Mouse (Mus musculus) stomach, embryonic 14.5 days (tissue): ENCODE data around the gene Auh. TPM values are rescaled to one million over a fixed set of nuclear protein-coding genes. Genes with fewer than 3 reads are reported as not detected.

ENCODE experiments used
- ATAC-seq: fragments of 200-750 bp; cut with Nextera tagmentation; 2 replicates; pipeline ENCODE4 v1.8.0; 2017; ENCODE audit warnings: low read depth, moderate TSS enrichment; ENCODE audit not compliant: insufficient number of reproducible peaks, insufficient read depth, low FRiP score
- H3K27ac ChIP-seq: fragments of 300-500 bp; sonication (generic); 2 replicates; pipeline ENCODE4 v1.5.1; 2014; ENCODE audit warnings: mild to moderate bottlenecking, low read length, moderate library complexity, mixed read lengths
- H3K27me3 ChIP-seq: fragments of 300-500 bp; sonication (generic); 2 replicates; pipeline ENCODE4 v1.6.1; 2014; ENCODE audit warnings: low read length, control low read depth, mixed read lengths; ENCODE audit not compliant: control insufficient read depth, insufficient read depth
- H3K36me3 ChIP-seq: fragments of 300-500 bp; sonication (generic); 2 replicates; pipeline ENCODE4 v1.6.1; 2014; ENCODE audit warnings: mild to moderate bottlenecking, control low read depth, low read length, moderate library complexity, mixed read lengths; ENCODE audit not compliant: control insufficient read depth, insufficient read depth
- H3K4me1 ChIP-seq: fragments of 300-500 bp; sonication (generic); 2 replicates; pipeline ENCODE4 v1.6.1; 2014; ENCODE audit warnings: low read length, control low read depth, mixed read lengths; ENCODE audit not compliant: control insufficient read depth, insufficient read depth
- H3K4me2 ChIP-seq: fragments of 300-500 bp; sonication (generic); replicated peaks from 2 replicates; pipeline ENCODE4 v1.6.1; 2014; ENCODE audit warnings: low read depth, low read length, control low read depth
- H3K4me3 ChIP-seq: fragments of 300-500 bp; sonication (generic); 2 replicates; pipeline ENCODE4 v1.5.1; 2014; ENCODE audit warnings: low read depth, low read length, control low read depth
- H3K9ac ChIP-seq: fragments of 300-500 bp; sonication (generic); replicated peaks from 2 replicates; pipeline ENCODE4 v1.6.1; 2014; ENCODE audit warnings: low read depth, mild to moderate bottlenecking, control low read depth, low read length, moderate library complexity, mixed read lengths
- H3K9me3 ChIP-seq: fragments of 300-500 bp; sonication (generic); 2 replicates; pipeline ENCODE4 v1.6.1; 2016; ENCODE audit warnings: low read depth, low read length, control low read depth; ENCODE audit not compliant: control insufficient read depth
- WGBS: fragments of 180-500 bp; shearing (Covaris S2); extraction: QIAGEN DNeasy Blood & Tissue Kit; methylation state at CpG from one replicate; pipeline ENCODE4 v1.1.7; 2014; 5-methylcytosine and 5-hydroxymethylcytosine counted together
- polyA plus RNA-seq: library from polyadenylated mRNA; unstranded; fragments of >200 nt; fragmentation: Nextera tagmentation; extraction: Ambion mirVana; gene quantifications from 2 replicates; pipeline ENCODE4 v1.2.1, GENCODE M21; 2014

The Auh gene
- polyA plus RNA-seq, 1 experiment from 2014 or later, result 30.5 TPM

DNA sequence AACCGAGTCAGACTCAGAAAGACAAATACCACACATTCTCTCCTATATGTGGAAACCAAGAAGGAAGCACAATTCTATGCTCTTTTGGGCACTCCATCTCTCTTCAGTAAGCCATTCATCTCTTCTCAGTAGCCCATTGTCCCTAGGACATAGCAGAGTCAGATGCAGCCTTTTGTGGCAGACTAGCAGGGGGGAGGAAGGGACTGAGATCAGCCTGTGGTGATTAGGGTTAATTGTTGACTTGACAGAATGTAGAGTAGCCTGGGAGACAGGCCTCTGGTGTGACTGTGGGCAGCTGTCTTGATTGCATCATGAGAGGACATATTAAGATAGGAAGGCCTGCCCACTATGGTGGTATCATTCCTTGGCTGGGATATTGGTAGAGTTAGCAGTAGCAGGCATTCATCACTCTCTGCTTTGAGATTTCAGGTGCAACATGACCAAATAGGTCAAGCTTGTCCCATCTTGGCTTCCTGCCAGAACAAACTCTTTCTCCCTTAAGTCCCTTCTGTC lies 13.5 kb upstream of the Auh start:
- Histone ChIP-seq H3K4me1 (peaks cover 6% of the 10 kb centered on the region; the same call in 1 of the 2 replicates), H3K27me3 (no peaks in the 10 kb centered on the region), H3K4me2 (no peak overlapping the region), H3K27ac (no peak overlapping the region), H3K9me3 (no peaks in the 10 kb centered on the region), H3K36me3 (no peaks in the 10 kb centered on the region), H3K9ac (no peak overlapping the region), H3K4me3 (no peak overlapping the region)
- ATAC-seq, result no peak
- 79% methylated on average over 1 of the region's 1 CpGs for WGBS

DNA sequence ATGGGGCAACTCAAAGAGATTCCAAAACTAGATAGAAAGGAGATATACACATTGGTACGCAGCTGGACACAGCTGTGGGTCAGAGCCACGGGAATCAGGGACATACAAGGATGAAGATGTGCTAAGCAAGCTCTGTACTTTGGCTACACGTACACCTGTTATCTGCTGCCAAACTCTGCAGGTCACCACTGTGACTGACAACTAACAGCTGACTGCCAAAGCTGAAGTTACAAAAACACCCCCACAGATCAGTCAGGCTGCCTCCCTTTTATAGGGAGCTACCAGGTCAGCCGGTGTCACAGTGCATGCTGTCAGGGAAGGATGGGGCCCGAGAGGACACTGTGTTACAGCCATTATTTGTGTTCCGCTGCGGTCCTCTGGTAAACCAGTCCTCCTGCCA lies 11.5 kb upstream of the Auh start:
- H3K4me1 ChIP-seq, result peaks cover 2% of the 10 kb centered on the region; the same call in 1 of the 2 replicates
- no peaks in the 10 kb centered on the region for H3K27me3 ChIP-seq
- WGBS, result 74% methylated on average over 7 of the region's 7 CpGs
- no peak overlapping the region for H3K4me3 ChIP-seq
- no peaks in the 10 kb centered on the region for H3K36me3 ChIP-seq
- H3K9me3 ChIP-seq, result no peaks in the 10 kb centered on the region
- H3K27ac ChIP-seq, result no peak overlapping the region
- no peak overlapping the region for H3K4me2 ChIP-seq
- no peak for ATAC-seq
- H3K9ac ChIP-seq, result no peak overlapping the region

DNA sequence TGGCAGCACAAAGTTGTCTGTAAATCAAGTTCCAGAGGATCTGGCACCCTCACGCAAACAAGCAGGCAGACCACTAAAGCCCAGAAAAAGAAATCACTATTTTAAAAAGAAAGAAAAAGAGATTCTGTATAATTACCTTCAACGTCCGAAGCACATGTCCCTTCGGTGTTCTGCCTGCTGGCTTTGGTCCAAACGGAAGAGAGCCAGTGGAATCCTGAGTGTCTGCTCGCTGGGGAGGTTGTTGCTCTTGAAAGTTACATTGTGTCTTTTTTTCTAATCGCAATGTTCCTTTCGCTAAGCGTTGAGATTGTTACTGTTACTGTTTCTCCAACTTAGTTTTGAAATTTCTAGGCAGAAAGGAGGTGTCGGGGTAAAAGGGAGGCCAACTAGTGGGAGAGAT lies 1.1 kb upstream of the Auh start:
- no peak overlapping the region for H3K27ac ChIP-seq
- no peaks in the 10 kb centered on the region for H3K27me3 ChIP-seq
- no peak for ATAC-seq
- no peak overlapping the region for H3K4me2 ChIP-seq
- H3K9ac ChIP-seq, result no peak overlapping the region
- no peak overlapping the region for H3K4me3 ChIP-seq
- WGBS, result 47% methylated on average over 10 of the region's 10 CpGs
- H3K9me3 ChIP-seq, result no peaks in the 10 kb centered on the region
- no peaks in the 10 kb centered on the region for H3K36me3 ChIP-seq
- peaks cover 17% of the 10 kb centered on the region for H3K4me1 ChIP-seq

DNA sequence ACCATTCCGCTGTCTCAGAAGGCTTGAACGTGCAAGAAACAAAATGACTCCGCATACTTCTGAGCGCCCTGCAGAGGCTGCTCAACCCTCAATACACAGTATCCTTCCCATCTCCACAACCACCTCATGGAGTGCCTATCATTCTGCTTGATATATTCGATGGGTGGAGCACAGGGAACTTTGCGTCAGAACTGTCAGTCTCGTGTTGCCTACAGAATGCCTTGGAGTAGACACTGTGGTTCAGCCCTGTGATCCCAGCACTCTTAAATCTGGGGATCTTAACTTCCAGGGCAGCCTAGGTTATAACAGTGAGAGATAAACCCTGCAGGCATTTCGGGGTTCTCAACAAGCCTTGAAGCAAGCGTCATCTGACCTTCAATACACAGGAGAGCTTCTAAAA lies 1.1 kb downstream of the Auh start:
- 65% methylated on average over 9 of the region's 9 CpGs for WGBS
- Histone ChIP-seq H3K27me3 (no peaks in the 10 kb centered on the region), H3K4me3 (peak overlapping the region; percentile 86; the same call in 1 of the 2 replicates), H3K9ac (no peak overlapping the region; the same call in 1 of the 2 replicates), H3K4me1 (peaks cover 17% of the 10 kb centered on the region), H3K4me2 (peak overlapping the region; percentile 38), H3K9me3 (no peaks in the 10 kb centered on the region), H3K27ac (no peak overlapping the region), H3K36me3 (no peaks in the 10 kb centered on the region; the same call in 1 of the 2 replicates)
- no peak for ATAC-seq

DNA sequence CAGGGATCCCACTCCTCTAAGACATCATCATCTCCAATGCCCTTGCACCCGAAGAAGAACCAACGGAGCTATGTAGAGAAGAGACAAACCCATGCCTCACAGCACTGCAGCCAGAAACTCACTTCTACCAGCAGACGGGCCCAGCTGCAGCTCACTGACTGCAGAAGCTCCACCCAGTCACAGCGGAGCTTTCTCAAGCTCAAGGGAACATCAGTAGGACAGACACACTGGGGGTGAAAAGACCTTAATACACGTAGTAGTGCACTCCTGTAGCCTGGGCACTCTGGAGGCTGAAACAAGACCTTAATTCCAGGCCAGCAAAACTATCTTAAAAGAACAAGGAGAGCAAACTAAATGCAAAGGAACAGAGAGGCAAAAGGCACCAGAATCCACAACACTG lies 5.0 kb downstream of the Auh start:
- H3K4me1 ChIP-seq, result peaks cover 10% of the 10 kb centered on the region; the same call in 1 of the 2 replicates
- no peaks in the 10 kb centered on the region for H3K9me3 ChIP-seq
- H3K4me2 ChIP-seq, result no peak overlapping the region
- H3K36me3 ChIP-seq, result no peaks in the 10 kb centered on the region; the same call in 1 of the 2 replicates
- ATAC-seq, result no peak
- H3K9ac ChIP-seq, result no peak overlapping the region
- no peak overlapping the region for H3K27ac ChIP-seq
- H3K27me3 ChIP-seq, result no peaks in the 10 kb centered on the region
- H3K4me3 ChIP-seq, result no peak overlapping the region
- 73% methylated on average over 5 of the region's 5 CpGs for WGBS

DNA sequence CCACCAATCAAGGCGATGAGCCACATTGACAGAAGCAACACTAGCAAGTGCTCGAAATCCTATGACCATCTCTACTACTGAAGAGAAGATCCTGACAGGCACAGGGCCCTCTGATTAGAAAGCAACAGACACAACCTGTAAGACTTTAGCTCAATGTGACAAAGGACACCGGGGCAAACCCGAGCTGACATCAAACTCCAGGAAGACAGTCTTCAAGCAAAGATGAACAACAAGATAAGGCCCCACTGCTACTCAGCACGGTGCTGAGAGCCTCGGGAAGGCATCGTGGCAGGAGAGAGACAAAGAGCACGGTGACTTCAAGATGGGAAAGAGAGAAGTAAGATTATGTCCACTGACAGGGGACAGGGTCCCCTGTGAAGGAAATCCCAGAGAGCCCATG lies 7.5 kb downstream of the Auh start:
- no peak overlapping the region for H3K27ac ChIP-seq
- H3K4me1 ChIP-seq, result no peaks in the 10 kb centered on the region
- H3K9ac ChIP-seq, result no peak overlapping the region
- no peaks in the 10 kb centered on the region for H3K9me3 ChIP-seq
- H3K4me2 ChIP-seq, result no peak overlapping the region
- WGBS, result 67% methylated on average over 8 of the region's 8 CpGs
- no peaks in the 10 kb centered on the region; the same call in 1 of the 2 replicates for H3K36me3 ChIP-seq
- H3K27me3 ChIP-seq, result no peaks in the 10 kb centered on the region
- no peak for ATAC-seq
- no peak overlapping the region for H3K4me3 ChIP-seq

DNA sequence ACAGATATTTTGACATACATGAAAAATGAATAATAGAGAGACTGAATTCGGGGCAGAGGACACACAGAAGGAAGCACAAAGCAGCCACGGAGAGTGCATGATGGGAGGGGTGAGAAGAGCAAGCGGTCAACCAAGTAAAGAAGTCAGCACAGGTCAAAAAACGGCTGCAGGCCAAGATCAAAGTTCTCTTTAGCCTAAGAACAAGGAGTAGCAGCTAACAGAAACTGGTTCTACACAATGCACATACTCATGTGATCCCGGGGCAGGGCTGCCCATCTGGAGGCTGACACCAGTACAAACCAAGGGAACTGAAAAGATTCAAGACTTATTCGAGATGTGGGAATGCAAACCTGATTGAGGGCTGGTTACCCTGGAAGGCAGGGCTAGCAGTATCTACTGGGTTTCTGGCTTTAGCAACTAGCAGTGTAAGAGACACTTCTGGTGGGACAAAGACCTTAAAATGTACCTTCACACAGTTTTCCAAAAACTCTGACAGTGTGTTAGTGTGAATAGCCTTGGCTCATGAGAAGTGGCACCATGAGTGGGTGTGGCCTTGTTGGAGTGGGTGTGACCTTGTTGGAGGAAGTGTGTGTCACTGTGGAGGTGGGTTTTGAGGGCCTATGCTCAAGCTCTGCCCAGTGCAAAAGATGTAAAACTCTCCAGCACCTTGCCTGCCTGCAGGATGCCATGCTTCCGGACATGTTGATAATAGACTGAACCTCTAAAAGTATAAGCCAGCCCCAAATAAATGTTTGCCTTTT lies 8.2 kb downstream of the Auh start:
- Histone ChIP-seq H3K4me2 (no peak overlapping the region), H3K9ac (no peak overlapping the region), H3K4me1 (no peaks in the 10 kb centered on the region), H3K36me3 (no peaks in the 10 kb centered on the region; the same call in 1 of the 2 replicates), H3K27ac (no peak overlapping the region), H3K4me3 (no peak overlapping the region), H3K9me3 (no peaks in the 10 kb centered on the region), H3K27me3 (no peaks in the 10 kb centered on the region)
- 72% methylated on average over 7 of the region's 7 CpGs for WGBS
- ATAC-seq, result no peak

DNA sequence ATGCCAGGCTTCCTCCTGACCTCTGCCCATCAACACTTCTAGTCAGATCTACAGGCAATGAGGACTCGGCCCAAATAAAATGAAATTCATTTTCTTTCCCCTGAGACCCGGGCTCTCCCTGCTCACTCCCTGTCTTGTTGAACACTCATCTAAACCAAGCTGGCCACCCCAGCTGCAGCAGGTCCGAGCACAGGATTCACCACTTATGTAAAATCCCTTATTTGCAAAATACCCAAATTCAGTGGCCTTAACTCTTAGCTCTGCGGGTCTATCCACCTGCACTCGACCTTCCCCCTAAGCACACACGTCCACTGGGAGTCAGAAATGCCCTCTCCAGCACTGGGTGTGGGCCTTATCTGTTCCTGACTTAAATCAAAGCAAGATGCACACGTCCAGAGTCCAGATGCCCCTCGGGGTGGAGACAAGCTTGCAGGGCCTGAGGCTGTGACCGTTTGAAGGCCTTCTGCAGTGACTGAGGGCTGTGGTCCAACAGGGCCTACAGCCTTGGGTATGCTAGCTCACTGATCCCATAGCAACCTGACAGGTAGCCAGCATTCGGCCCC lies 9.6 kb downstream of the Auh start:
- Histone ChIP-seq H3K4me2 (no peak overlapping the region), H3K27me3 (no peaks in the 10 kb centered on the region), H3K27ac (no peak overlapping the region), H3K4me3 (no peak overlapping the region), H3K9me3 (no peaks in the 10 kb centered on the region), H3K4me1 (no peaks in the 10 kb centered on the region), H3K36me3 (no peaks in the 10 kb centered on the region; the same call in 1 of the 2 replicates), H3K9ac (no peak overlapping the region)
- WGBS, result 72% methylated on average over 10 of the region's 10 CpGs
- no peak for ATAC-seq
